Mouse (Mus musculus) ES-E14 (cell line): ENCODE data around the gene Arhgap30. TPM values are rescaled to one million over a fixed set of nuclear protein-coding genes. Genes with fewer than 3 reads are reported as not detected.

Source experiments
- DNase-seq: peaks from one replicate; pipeline ENCODE4 v3.0.0-alpha.2; 2013; ENCODE audit warnings: low read depth, low spot score
- H3K27ac ChIP-seq: 2 replicates; pipeline ENCODE4 v1.5.1; 2012; ENCODE audit warnings: low read depth, mild to moderate bottlenecking, low read length, moderate library complexity, mixed read lengths; ENCODE audit not compliant: poor library complexity, insufficient read depth, severe bottlenecking
- H3K36me3 ChIP-seq: 2 replicates; pipeline ENCODE4 v1.6.1; 2012; ENCODE audit warnings: mild to moderate bottlenecking, low read length, moderate library complexity, mixed read lengths; ENCODE audit not compliant: control insufficient read depth, poor library complexity, insufficient read depth, severe bottlenecking
- H3K4me1 ChIP-seq, 2 experiments: fragments of 150-350 bp in 1 of 2; sonication (generic) in 1 of 2; 2 replicates each; pipeline ENCODE4 v1.6.1; 2012; ENCODE audit warnings: low read length in 2 of 2, mild to moderate bottlenecking in 1 of 2, mixed read lengths in 1 of 2; ENCODE audit not compliant: control insufficient read depth in 2 of 2, insufficient read depth in 2 of 2, poor library complexity in 1 of 2
- H3K4me3 ChIP-seq, 2 experiments: fragments of 150-350 bp in 1 of 2; sonication (generic) in 1 of 2; 2 replicates each; pipeline ENCODE4 v1.5.1; 2012; ENCODE audit warnings: low read length in 2 of 2, low read depth in 1 of 2, mild to moderate bottlenecking in 1 of 2, mixed read lengths in 1 of 2; ENCODE audit not compliant: insufficient read depth in 1 of 2, poor library complexity in 1 of 2, severe bottlenecking in 1 of 2
- H3K9ac ChIP-seq: 2 replicates; pipeline ENCODE4 v1.6.1; 2012; ENCODE audit warnings: low read depth, mild to moderate bottlenecking, low read length, mixed read lengths; ENCODE audit not compliant: poor library complexity, insufficient read depth, severe bottlenecking
- H3K9me3 ChIP-seq: fragments of 150-350 bp; sonication (generic); 2 replicates; pipeline ENCODE4 v1.6.1; 2012; ENCODE audit warnings: low read depth, mild to moderate bottlenecking, low read length; ENCODE audit not compliant: control insufficient read depth, insufficient read depth
- CHD2 ChIP-seq: IDR thresholded peaks from 2 replicates; pipeline ENCODE4 v1.6.1; 2014; ENCODE audit warnings: mild to moderate bottlenecking, low read depth, low read length, inconsistent platforms
- HCFC1 ChIP-seq: IDR thresholded peaks from 2 replicates; pipeline ENCODE4 v1.6.1; 2012; ENCODE audit warnings: low read length, inconsistent platforms, borderline replicate concordance; ENCODE audit not compliant: insufficient read depth
- MAFK ChIP-seq: IDR thresholded peaks from 2 replicates; pipeline ENCODE4 v1.6.1; 2014; ENCODE audit warnings: mild to moderate bottlenecking, low read depth, low read length, inconsistent platforms; ENCODE audit not compliant: insufficient read depth
- ZC3H11A ChIP-seq: IDR thresholded peaks from 2 replicates; pipeline ENCODE4 v1.6.1; 2012; ENCODE audit warnings: low read depth, mild to moderate bottlenecking, inconsistent platforms, low read length, borderline replicate concordance
- ZNF384 ChIP-seq: IDR thresholded peaks from 2 replicates; pipeline ENCODE4 v1.6.1; 2012; ENCODE audit warnings: low read depth, low read length, inconsistent platforms
- in situ Hi-C, 2 experiments: fragments of 600-800 bp; cut with MboI; formaldehyde crosslinking; loops; one replicate each; pipeline ENCODE4 v1.15.1; 2025; ENCODE audit warnings: low sequenced_read_pairs in 2 of 2, inconsistent platforms in 1 of 2; ENCODE audit not compliant: unreplicated experiment in 2 of 2
- total RNA-seq: library from RNA; depleted of rRNA; stranded (reverse); fragments of 300-350 nt; gene quantifications from 2 replicates; pipeline ENCODE4 v1.2.3, GENCODE M21; 2012

Arhgap30 gene
- total RNA-seq, 1 experiment: 8.0 TPM

DNA sequence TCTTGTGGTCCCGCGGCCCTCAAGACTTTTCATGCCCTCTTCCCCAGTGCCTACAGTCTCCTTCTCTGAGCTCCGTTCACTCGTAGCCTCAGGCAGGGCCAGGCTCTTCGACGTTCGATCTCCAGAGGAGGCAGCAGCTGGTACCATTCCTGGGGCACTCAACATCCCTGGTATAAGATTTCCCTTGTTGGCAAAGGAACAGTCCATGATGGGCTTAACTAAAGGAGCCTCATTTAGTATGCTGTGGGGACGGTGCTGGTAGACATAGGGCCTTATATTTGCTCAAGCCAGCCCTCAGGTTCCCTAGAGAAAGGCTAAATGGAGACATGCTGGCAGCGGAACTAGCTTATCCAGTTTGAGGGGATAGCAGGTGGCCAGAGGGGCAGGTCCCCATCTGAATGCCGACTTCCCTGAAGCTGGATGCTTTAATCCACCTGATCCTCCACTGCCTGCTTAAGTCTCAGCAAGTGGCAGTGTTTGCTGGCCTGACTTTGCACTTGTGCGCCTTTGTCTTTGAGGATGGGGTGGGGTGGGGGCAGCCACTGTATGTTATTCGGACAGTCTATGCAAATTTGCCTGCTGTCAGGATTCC lies 30.6 kb downstream of the Arhgap30 start:
- no peaks in the 10 kb centered on the region for H3K9me3 ChIP-seq
- H3K36me3 ChIP-seq: peaks cover 29% of the 10 kb centered on the region
- peak overlapping the region; percentile 11; the same call in 1 of the 2 replicates for H3K9ac ChIP-seq
- no peak for TF ChIP-seq MAFK
- no peak for TF ChIP-seq ZNF384
- no peak for TF ChIP-seq ZC3H11A
- no peak for TF ChIP-seq HCFC1
- TF ChIP-seq CHD2: no peak
- H3K4me1 ChIP-seq: peaks cover 8 to 26% of the 10 kb centered on the region in 2 experiments
- H3K4me3 ChIP-seq: no peak overlapping the region; a peak in 1 of 4 replicates
- DNase-seq: no peak
- H3K27ac ChIP-seq: peak overlapping the region; percentile 48
- in situ Hi-C loops: no loop called here

- DNase-seq: no peak
- H3K27ac ChIP-seq: peak overlapping the region; percentile 17; the same call in 1 of the 2 replicates
- no peak for TF ChIP-seq ZC3H11A
- H3K9me3 ChIP-seq: no peaks in the 10 kb centered on the region
- peaks cover 6 to 26% of the 10 kb centered on the region in 2 experiments; a peak in 3 of 4 replicates for H3K4me1 ChIP-seq
- 0 out of 4 replicates have a peak overlapping the region, but pooled peaks of 1 of the 2 experiments have one; percentile 5 for H3K4me3 ChIP-seq
- no peak overlapping the region for H3K9ac ChIP-seq
- H3K36me3 ChIP-seq: peaks cover 29% of the 10 kb centered on the region
- in situ Hi-C loops: loop anchor here (5.0 kb wide), 1 partner anchor 278 kb away; no protein-coding TSS in a partner anchor
Measured at GRCm38 (mm10) chr1:171419905-171420304, 31.2 kb downstream of the Arhgap30 start.

DNA sequence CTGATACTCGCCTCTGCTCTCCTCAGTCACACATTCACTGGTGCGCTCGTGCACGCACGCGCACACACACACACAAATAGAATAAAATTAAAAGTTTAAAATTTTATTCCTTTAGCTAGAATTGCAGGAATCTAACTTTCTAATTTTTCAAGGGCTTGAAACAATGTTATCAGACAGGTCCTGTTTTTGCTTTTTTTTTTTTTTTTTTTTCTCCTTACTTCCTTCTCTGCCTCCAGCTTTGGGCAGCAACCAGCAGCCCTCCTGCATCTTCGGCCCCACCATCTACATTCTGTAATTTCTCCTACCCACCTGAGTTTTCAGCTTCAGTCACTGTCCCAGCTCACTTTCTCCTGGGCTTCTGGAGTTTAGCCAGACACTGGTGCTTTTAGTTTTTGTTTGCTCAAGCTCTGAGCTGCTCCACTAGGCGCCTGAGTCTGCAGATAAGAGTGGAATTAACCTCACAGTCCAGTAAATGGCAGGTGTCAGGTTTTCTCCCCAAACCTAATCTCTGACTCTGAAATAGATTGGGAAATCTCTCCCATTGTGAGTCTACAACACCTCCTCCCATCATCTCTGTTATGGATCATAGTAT lies 33.8 kb downstream of the Arhgap30 start:
- Histone ChIP-seq H3K36me3 (peaks cover 9% of the 10 kb centered on the region), H3K4me3 (no peak overlapping the region), H3K4me1 (peaks cover 6 to 15% of the 10 kb centered on the region in 2 experiments; a peak in 3 of 4 replicates), H3K9me3 (no peaks in the 10 kb centered on the region), H3K9ac (no peak overlapping the region), H3K27ac (no peak overlapping the region)
- in situ Hi-C loops: loop anchor here (5.0 kb wide), 1 partner anchor 280 kb away; no protein-coding TSS in a partner anchor
- no peak for TF ChIP-seq ZC3H11A
- TF ChIP-seq MAFK: no peak
- no peak for TF ChIP-seq ZNF384
- TF ChIP-seq CHD2: no peak
- no peak for TF ChIP-seq HCFC1
- DNase-seq: no peak

DNA sequence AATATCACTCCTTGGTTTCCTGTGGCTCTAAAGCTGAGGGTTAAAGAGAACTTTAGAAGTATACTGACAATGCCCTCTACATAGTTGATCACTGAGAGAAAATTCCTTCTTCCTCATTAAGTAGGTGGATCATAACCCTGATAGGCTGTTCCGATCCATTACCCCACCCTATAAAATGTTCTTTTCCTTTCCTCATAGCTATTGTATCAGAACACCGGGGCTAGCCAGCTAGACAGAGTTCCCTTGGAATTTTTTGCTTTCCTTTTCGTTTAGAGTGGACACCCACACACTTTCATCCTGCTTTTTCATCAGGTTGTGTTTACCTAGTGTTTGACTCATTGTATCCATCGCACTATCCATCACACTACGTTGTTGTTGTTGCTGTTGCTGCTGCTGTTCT lies 35.9 kb downstream of the Arhgap30 start:
- H3K36me3 ChIP-seq: no peaks in the 10 kb centered on the region
- no peak overlapping the region for H3K9ac ChIP-seq
- H3K9me3 ChIP-seq: no peaks in the 10 kb centered on the region
- H3K4me1 ChIP-seq: peaks cover 3 to 5% of the 10 kb centered on the region in 2 experiments; a peak in 2 of 4 replicates
- DNase-seq: no peak
- no peak overlapping the region for H3K4me3 ChIP-seq
- H3K27ac ChIP-seq: no peak overlapping the region
- in situ Hi-C loops: loop anchor here (5.0 kb wide), 1 partner anchor 282 kb away; no protein-coding TSS in a partner anchor
- TF ChIP-seq ZNF384 (no peak), ZC3H11A (no peak), CHD2 (no peak), MAFK (no peak), HCFC1 (no peak)

DNA sequence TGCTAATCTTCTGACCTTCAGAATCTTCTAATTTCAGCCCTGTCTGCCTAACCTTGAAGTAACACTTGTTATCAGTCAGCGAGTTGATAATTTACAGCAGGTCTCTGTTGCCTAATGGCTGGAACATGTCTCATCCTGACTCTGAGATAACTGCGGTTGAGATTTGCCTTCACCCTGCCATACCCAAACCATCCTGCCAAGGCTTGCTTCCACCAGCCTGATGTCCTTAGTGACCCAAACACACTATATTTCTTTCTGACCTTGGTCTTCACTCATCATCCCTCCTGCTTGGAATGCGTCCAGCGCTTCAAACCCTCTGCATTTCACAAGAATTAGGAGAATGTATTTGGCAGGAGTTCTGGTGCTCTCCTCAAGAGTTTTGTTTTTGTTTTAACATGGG lies 36.4 kb downstream of the Arhgap30 start:
- Histone ChIP-seq H3K4me3 (no peak overlapping the region), H3K27ac (no peak overlapping the region), H3K4me1 (peaks cover 2 to 5% of the 10 kb centered on the region in 2 experiments; a peak in 1 of 4 replicates), H3K36me3 (no peaks in the 10 kb centered on the region), H3K9me3 (no peaks in the 10 kb centered on the region), H3K9ac (no peak overlapping the region)
- TF ChIP-seq ZC3H11A (no peak), MAFK (no peak), HCFC1 (no peak)
- DNase-seq: no peak
- in situ Hi-C loops: no loop called here
